Mouse (Mus musculus) ES-E14 (cell line): ENCODE data around the gene Frs2. TPM values are rescaled to one million over a fixed set of nuclear protein-coding genes. Genes with fewer than 3 reads are reported as not detected.

Source experiments
- DNase-seq: peaks from one replicate; pipeline ENCODE4 v3.0.0-alpha.2; 2013; ENCODE audit warnings: low read depth, low spot score
- H3K27ac ChIP-seq: 2 replicates; pipeline ENCODE4 v1.5.1; 2012; ENCODE audit warnings: low read depth, mild to moderate bottlenecking, low read length, moderate library complexity, mixed read lengths; ENCODE audit not compliant: poor library complexity, insufficient read depth, severe bottlenecking
- H3K36me3 ChIP-seq: 2 replicates; pipeline ENCODE4 v1.6.1; 2012; ENCODE audit warnings: mild to moderate bottlenecking, low read length, moderate library complexity, mixed read lengths; ENCODE audit not compliant: control insufficient read depth, poor library complexity, insufficient read depth, severe bottlenecking
- H3K4me1 ChIP-seq, 2 experiments: fragments of 150-350 bp in 1 of 2; sonication (generic) in 1 of 2; 2 replicates each; pipeline ENCODE4 v1.6.1; 2012; ENCODE audit warnings: low read length in 2 of 2, mild to moderate bottlenecking in 1 of 2, mixed read lengths in 1 of 2; ENCODE audit not compliant: control insufficient read depth in 2 of 2, insufficient read depth in 2 of 2, poor library complexity in 1 of 2
- H3K4me3 ChIP-seq, 2 experiments: fragments of 150-350 bp in 1 of 2; sonication (generic) in 1 of 2; 2 replicates each; pipeline ENCODE4 v1.5.1; 2012; ENCODE audit warnings: low read length in 2 of 2, low read depth in 1 of 2, mild to moderate bottlenecking in 1 of 2, mixed read lengths in 1 of 2; ENCODE audit not compliant: insufficient read depth in 1 of 2, poor library complexity in 1 of 2, severe bottlenecking in 1 of 2
- H3K9ac ChIP-seq: 2 replicates; pipeline ENCODE4 v1.6.1; 2012; ENCODE audit warnings: low read depth, mild to moderate bottlenecking, low read length, mixed read lengths; ENCODE audit not compliant: poor library complexity, insufficient read depth, severe bottlenecking
- H3K9me3 ChIP-seq: fragments of 150-350 bp; sonication (generic); 2 replicates; pipeline ENCODE4 v1.6.1; 2012; ENCODE audit warnings: low read depth, mild to moderate bottlenecking, low read length; ENCODE audit not compliant: control insufficient read depth, insufficient read depth
- CHD2 ChIP-seq: IDR thresholded peaks from 2 replicates; pipeline ENCODE4 v1.6.1; 2014; ENCODE audit warnings: mild to moderate bottlenecking, low read depth, low read length, inconsistent platforms
- HCFC1 ChIP-seq: IDR thresholded peaks from 2 replicates; pipeline ENCODE4 v1.6.1; 2012; ENCODE audit warnings: low read length, inconsistent platforms, borderline replicate concordance; ENCODE audit not compliant: insufficient read depth
- MAFK ChIP-seq: IDR thresholded peaks from 2 replicates; pipeline ENCODE4 v1.6.1; 2014; ENCODE audit warnings: mild to moderate bottlenecking, low read depth, low read length, inconsistent platforms; ENCODE audit not compliant: insufficient read depth
- ZC3H11A ChIP-seq: IDR thresholded peaks from 2 replicates; pipeline ENCODE4 v1.6.1; 2012; ENCODE audit warnings: low read depth, mild to moderate bottlenecking, inconsistent platforms, low read length, borderline replicate concordance
- ZNF384 ChIP-seq: IDR thresholded peaks from 2 replicates; pipeline ENCODE4 v1.6.1; 2012; ENCODE audit warnings: low read depth, low read length, inconsistent platforms
- in situ Hi-C, 2 experiments: fragments of 600-800 bp; cut with MboI; formaldehyde crosslinking; loops; one replicate each; pipeline ENCODE4 v1.15.1; 2025; ENCODE audit warnings: low sequenced_read_pairs in 2 of 2, inconsistent platforms in 1 of 2; ENCODE audit not compliant: unreplicated experiment in 2 of 2
- total RNA-seq: library from RNA; depleted of rRNA; stranded (reverse); fragments of 300-350 nt; gene quantifications from 2 replicates; pipeline ENCODE4 v1.2.3, GENCODE M21; 2012

Gene Frs2
- total RNA-seq, 1 experiment, result 17.3 TPM

GRCm38 (mm10) chr10:117149942-117150617 lies 1.7 kb upstream of the Frs2 start:
- TF ChIP-seq ZNF384, result no peak; the same call in 1 of the 2 replicates
- no peak for TF ChIP-seq CHD2
- no peak for TF ChIP-seq HCFC1
- no peak for TF ChIP-seq MAFK
- TF ChIP-seq ZC3H11A, result no peak
- Histone ChIP-seq H3K4me1 (peaks cover 5% of the 10 kb centered on the region in 2 experiments; a peak in 2 of 4 replicates), H3K9me3 (no peaks in the 10 kb centered on the region), H3K4me3 (peak overlapping the region; percentile 48 to 58; a peak in 3 of 4 replicates), H3K9ac (0 out of 2 replicates have a peak overlapping the region, but pooled peaks have one; percentile 5), H3K36me3 (no peaks in the 10 kb centered on the region), H3K27ac (no peak overlapping the region)
- peak; percentile 54 for DNase-seq
- in situ Hi-C loops, result no loop called here

DNA sequence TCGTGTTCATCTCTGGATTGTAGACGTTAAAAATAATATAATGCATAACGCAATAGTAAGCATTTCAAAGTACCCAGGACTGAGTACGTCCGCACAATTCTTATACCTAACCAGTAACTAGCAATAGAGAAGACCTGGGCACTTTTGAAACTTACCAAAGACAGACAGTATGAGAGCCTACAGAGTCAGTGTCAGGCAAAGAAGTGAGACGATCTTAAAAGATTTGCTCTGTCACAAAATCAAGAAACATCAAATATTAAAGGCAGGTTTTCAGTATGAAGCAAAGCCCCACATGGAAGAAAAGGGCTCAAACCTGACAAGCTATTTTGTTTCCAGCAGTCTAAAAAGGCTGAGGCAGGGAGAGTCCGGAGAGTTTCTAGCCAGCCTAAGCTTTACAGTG lies 907 bp upstream of the Frs2 start:
- Histone ChIP-seq H3K4me1 (peaks cover 5% of the 10 kb centered on the region in 2 experiments; a peak in 2 of 4 replicates), H3K4me3 (no peak overlapping the region), H3K9me3 (no peaks in the 10 kb centered on the region), H3K36me3 (no peaks in the 10 kb centered on the region), H3K27ac (no peak overlapping the region), H3K9ac (no peak overlapping the region)
- TF ChIP-seq HCFC1 (no peak), MAFK (no peak), CHD2 (no peak), ZC3H11A (no peak), ZNF384 (no peak)
- in situ Hi-C loops, result no loop called here
- DNase-seq, result no peak

- Histone ChIP-seq H3K4me1 (peaks cover 5% of the 10 kb centered on the region in 2 experiments; a peak in 2 of 4 replicates), H3K9me3 (no peaks in the 10 kb centered on the region), H3K27ac (peak overlapping the region; percentile 59; the same call in 1 of the 2 replicates), H3K9ac (peak overlapping the region; percentile 90), H3K4me3 (peak overlapping the region; percentile 92), H3K36me3 (no peaks in the 10 kb centered on the region)
- no peak for TF ChIP-seq ZC3H11A
- TF ChIP-seq ZNF384, result peak; percentile 50; the same call in 1 of the 2 replicates
- in situ Hi-C loops, result no loop called here
- no peak for DNase-seq
These were observed 622 bp downstream of the Frs2 start for GRCm38 (mm10) chr10:117147463-117148360.

DNA sequence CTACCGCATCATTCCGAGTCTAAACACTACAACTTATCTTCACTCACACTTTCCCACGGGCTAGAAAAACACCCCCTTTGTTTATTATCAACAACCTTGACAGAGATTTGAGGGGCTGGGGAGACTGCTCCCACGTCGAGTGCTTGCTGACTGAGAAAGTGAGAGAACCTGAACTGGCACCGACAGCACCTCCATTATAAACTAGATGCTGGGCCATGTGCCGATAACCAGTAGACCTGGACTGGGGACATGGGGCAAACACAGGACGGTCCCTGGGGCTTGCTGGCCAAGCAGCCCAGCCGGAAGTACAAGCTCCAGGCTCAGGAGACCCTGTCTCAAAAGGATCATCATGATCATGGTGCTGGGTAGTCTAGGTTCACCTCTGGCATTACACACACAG lies 1.9 kb downstream of the Frs2 start:
- Histone ChIP-seq H3K4me3 (no peak overlapping the region), H3K27ac (no peak overlapping the region), H3K9me3 (no peaks in the 10 kb centered on the region), H3K4me1 (peaks cover 4 to 7% of the 10 kb centered on the region in 2 experiments; a peak in 2 of 4 replicates), H3K9ac (no peak overlapping the region), H3K36me3 (no peaks in the 10 kb centered on the region)
- no peak for DNase-seq
- in situ Hi-C loops, result no loop called here
- TF ChIP-seq ZNF384 (no peak), ZC3H11A (no peak), CHD2 (no peak), HCFC1 (no peak), MAFK (no peak)
